Mouse (Mus musculus) CH12.LX (cell line): ENCODE measurements around the gene Nudc. TPM values are rescaled to one million over a fixed set of nuclear protein-coding genes. Genes with fewer than 3 reads are reported as not detected.
A peak's percentile ranks its signal among the peaks of the same experiment; 100 is the strongest.

Experiments used
- DNase-seq: peaks from one replicate; pipeline ENCODE4 v3.0.0-alpha.2; 2013; ENCODE audit errors: extremely low read depth
- H3K27ac ChIP-seq: 2 replicates; pipeline ENCODE4 v1.5.1; 2012; ENCODE audit warnings: low read depth, mild to moderate bottlenecking, control low read depth, moderate library complexity; ENCODE audit not compliant: insufficient read depth
- H3K27me3 ChIP-seq: replicated peaks from 2 replicates; pipeline ENCODE3; 2012; ENCODE audit warnings: inconsistent platforms
- H3K36me3 ChIP-seq, 2 experiments: replicated peaks in 1 of 2; 2 replicates each; pipeline versions ENCODE3 to v1.6.1; 2012; ENCODE audit warnings: inconsistent platforms in 1 of 2, low read length in 1 of 2, mild to moderate bottlenecking in 1 of 2, mixed read lengths in 1 of 2, moderate library complexity in 1 of 2; ENCODE audit not compliant: control insufficient read depth in 1 of 2, insufficient read depth in 1 of 2
- H3K4me1 ChIP-seq, 2 experiments: 2 replicates each; pipeline ENCODE4 v1.6.1; 2012; ENCODE audit warnings: inconsistent platforms in 1 of 2, moderate library complexity in 1 of 2; ENCODE audit not compliant: insufficient read depth in 2 of 2, control insufficient read depth in 1 of 2
- H3K4me2 ChIP-seq: 2 replicates; pipeline ENCODE4 v1.6.1; 2012; ENCODE audit warnings: low read depth, mild to moderate bottlenecking, control low read depth; ENCODE audit not compliant: poor library complexity, insufficient read depth, severe bottlenecking
- H3K4me3 ChIP-seq, 3 experiments: fragments of 150-350 bp in 1 of 3; sonication (generic) in 1 of 3; replicated peaks in 1 of 3; 2 replicates each; pipeline versions ENCODE3 to v1.5.1; 2011 to 2012; ENCODE audit warnings: low read depth in 2 of 3, low read length in 2 of 3, mild to moderate bottlenecking in 2 of 3, moderate library complexity in 2 of 3, control low read depth in 1 of 3, improper control_type of control experiment in 1 of 3, inconsistent platforms in 1 of 3, mixed read lengths in 1 of 3; ENCODE audit not compliant: poor library complexity in 1 of 3
- H3K79me2 ChIP-seq: replicated peaks from 2 replicates; pipeline ENCODE4 v1.6.1; 2012; ENCODE audit warnings: mild to moderate bottlenecking, moderate library complexity; ENCODE audit not compliant: control insufficient read depth, poor library complexity, insufficient read depth, severe bottlenecking; ENCODE audit errors: extremely low read depth
- H3K9ac ChIP-seq: 2 replicates; pipeline ENCODE4 v1.6.1; 2012; ENCODE audit warnings: low read depth, mild to moderate bottlenecking, control low read depth, moderate library complexity; ENCODE audit not compliant: insufficient read depth
- H3K9me3 ChIP-seq: replicated peaks from 2 replicates; pipeline ENCODE3; 2012; ENCODE audit warnings: low read length, inconsistent platforms, mixed read lengths
- CHD2 ChIP-seq: IDR thresholded peaks from 2 replicates; pipeline ENCODE4 v1.6.1; 2011; ENCODE audit warnings: low read length, improper control_type of control experiment
- CTCF ChIP-seq, 2 experiments: IDR thresholded peaks in 1 of 2; conservative IDR thresholded peaks in 1 of 2; 2 replicates each; pipeline ENCODE4 v1.5.1; 2011 to 2012; ENCODE audit warnings: low read depth in 2 of 2, low read length in 2 of 2, improper control_type of control experiment in 1 of 2, inconsistent platforms in 1 of 2, mild to moderate bottlenecking in 1 of 2, moderate library complexity in 1 of 2
- E2F4 ChIP-seq: IDR thresholded peaks from 2 replicates; pipeline ENCODE4 v1.6.1; 2011; ENCODE audit warnings: low read depth, low read length, improper control_type of control experiment; ENCODE audit not compliant: insufficient replicate concordance
- EP300 ChIP-seq: IDR thresholded peaks from 2 replicates; pipeline ENCODE4 v1.6.1; 2011; ENCODE audit warnings: low read length, improper control_type of control experiment
- ETS1 ChIP-seq: conservative IDR thresholded peaks from 2 replicates; pipeline ENCODE4 v1.6.1; 2012; ENCODE audit warnings: low read depth, mild to moderate bottlenecking, inconsistent platforms, low read length, improper control_type of control experiment, moderate library complexity
- GABPA ChIP-seq: IDR thresholded peaks from 2 replicates; pipeline ENCODE4 v1.6.1; 2012; ENCODE audit warnings: low read depth, low read length, improper control_type of control experiment, inconsistent platforms; ENCODE audit not compliant: insufficient replicate concordance
- HCFC1 ChIP-seq: IDR thresholded peaks from 2 replicates; pipeline ENCODE4 v1.6.1; 2012; ENCODE audit warnings: low read depth, mild to moderate bottlenecking, inconsistent platforms, low read length, improper control_type of control experiment
- JUN ChIP-seq: IDR thresholded peaks from 2 replicates; pipeline ENCODE4 v1.6.1; 2011; ENCODE audit warnings: low read depth, mild to moderate bottlenecking, low read length, improper control_type of control experiment, moderate library complexity; ENCODE audit not compliant: insufficient read depth
- JUND ChIP-seq: conservative IDR thresholded peaks from 2 replicates; pipeline ENCODE4 v1.6.1; 2011; ENCODE audit warnings: low read depth, low read length, improper control_type of control experiment
- KAT2A ChIP-seq: IDR thresholded peaks from 2 replicates; pipeline ENCODE4 v1.6.1; 2012; ENCODE audit warnings: low read length, improper control_type of control experiment, inconsistent platforms; ENCODE audit not compliant: insufficient replicate concordance
- MAX ChIP-seq: IDR thresholded peaks from 2 replicates; pipeline ENCODE4 v1.6.1; 2011; ENCODE audit warnings: low read length, improper control_type of control experiment
- MXI1 ChIP-seq: IDR thresholded peaks from 2 replicates; pipeline ENCODE4 v1.6.1; 2011; ENCODE audit warnings: mild to moderate bottlenecking, low read depth, low read length, improper control_type of control experiment
- NELFE ChIP-seq: IDR thresholded peaks from 2 replicates; pipeline ENCODE4 v1.6.1; 2011; ENCODE audit warnings: low read depth, low read length, improper control_type of control experiment
- NRF1 ChIP-seq: IDR thresholded peaks from 2 replicates; pipeline ENCODE4 v1.6.1; 2014; ENCODE audit warnings: low read depth, mild to moderate bottlenecking, inconsistent platforms, low read length, improper control_type of control experiment, moderate library complexity
- PAX5 ChIP-seq: IDR thresholded peaks from 2 replicates; pipeline ENCODE4 v1.6.1; 2012; ENCODE audit warnings: low read length, inconsistent platforms, mixed read lengths
- POLR2AphosphoS2 ChIP-seq: IDR thresholded peaks from 2 replicates; pipeline ENCODE4 v1.6.1; 2011; ENCODE audit warnings: low read depth, low read length, improper control_type of control experiment
- RAD21 ChIP-seq: IDR thresholded peaks from 2 replicates; pipeline ENCODE4 v1.6.1; 2011; ENCODE audit warnings: low read depth, mild to moderate bottlenecking, low read length, improper control_type of control experiment, moderate library complexity
- RCOR1 ChIP-seq: conservative IDR thresholded peaks from 2 replicates; pipeline ENCODE4 v1.6.1; 2012; ENCODE audit warnings: low read depth, mild to moderate bottlenecking, inconsistent platforms, low read length, improper control_type of control experiment
- SMC3 ChIP-seq: IDR thresholded peaks from 2 replicates; pipeline ENCODE4 v1.6.1; 2011; ENCODE audit warnings: low read depth, low read length, improper control_type of control experiment
- TCF12 ChIP-seq: IDR thresholded peaks from 2 replicates; pipeline ENCODE4 v1.6.1; 2014; ENCODE audit warnings: low read depth, mild to moderate bottlenecking, inconsistent platforms, low read length, improper control_type of control experiment
- UBTF ChIP-seq: IDR thresholded peaks from 2 replicates; pipeline ENCODE4 v1.6.1; 2012; ENCODE audit warnings: low read depth, mild to moderate bottlenecking, inconsistent platforms, low read length, improper control_type of control experiment, moderate library complexity
- USF2 ChIP-seq: conservative IDR thresholded peaks from 2 replicates; pipeline ENCODE4 v1.6.1; 2011; ENCODE audit warnings: low read depth, low read length, improper control_type of control experiment
- ZKSCAN1 ChIP-seq: IDR thresholded peaks from 2 replicates; pipeline ENCODE4 v1.6.1; 2012; ENCODE audit warnings: low read depth, inconsistent platforms, low read length, improper control_type of control experiment, borderline replicate concordance
- ZNF384 ChIP-seq: IDR thresholded peaks from 2 replicates; pipeline ENCODE4 v1.6.1; 2012; ENCODE audit warnings: low read depth, low read length, improper control_type of control experiment, inconsistent platforms
- dilution Hi-C: fragments of 300-500 bp; cut with MboI; formaldehyde crosslinking; loops from 2 replicates; pipeline ENCODE4 v1.14.3; 2020; ENCODE audit warnings: low sequenced_read_pairs; ENCODE audit not compliant: extremely low pct_unique_long_range_greater_than_20kb, extremely low pct_ligation_motif_present
- in situ Hi-C: fragments of 300-500 bp; cut with MboI; formaldehyde crosslinking; loops from 3 replicates; pipeline ENCODE4 v1.14.3; 2019; ENCODE audit warnings: low sequenced_read_pairs, low pct_ligation_motif_present, low pct_unique_long_range_greater_than_20kb, mixed read lengths
- polyA plus RNA-seq: library from polyadenylated mRNA; unstranded; fragments of >175 nt; gene quantifications from 2 replicates; pipeline ENCODE4 v1.2.1, GENCODE M21; 2012; ENCODE audit warnings: low read depth; ENCODE audit not compliant: insufficient read length
- total RNA-seq, 2 experiments: library from RNA; depleted of rRNA; stranded (reverse); fragments of 300-350 nt in 1 of 2; fragments of >200 nt in 1 of 2; gene quantifications; 2 replicates each; pipeline ENCODE4 v1.2.3; 2012 to 2014

Gene Nudc
- total and polyA plus RNA-seq, 3 experiments: 199 to 718 (median 408) TPM

GRCm38 (mm10) chr4:133493895-133494294, 51.9 kb downstream of the Nudc start:
- peak overlapping the region; percentile 97 for H3K4me2 ChIP-seq
- H3K36me3 ChIP-seq: no peaks in the 10 kb centered on the region
- dilution Hi-C loops (no loop called here), in situ Hi-C loops (no loop called here)
- H3K79me2 ChIP-seq: no peaks in the 10 kb centered on the region
- peaks cover 80% of the 10 kb centered on the region for H3K27me3 ChIP-seq
- peak; percentile 34 for DNase-seq
- H3K4me1 ChIP-seq: peaks cover 0 to 11% of the 10 kb centered on the region in 2 experiments; a peak in 2 of 4 replicates
- no peak overlapping the region for H3K27ac ChIP-seq
- H3K9ac ChIP-seq: peak overlapping the region; percentile 29; the same call in 1 of the 2 replicates
- no peaks in the 10 kb centered on the region for H3K9me3 ChIP-seq
- H3K4me3 ChIP-seq: peak overlapping the region; percentile 32 to 51 (median 50)
- TF ChIP-seq HCFC1 (no peak), KAT2A (no peak), RCOR1 (no peak), NELFE (no peak), MAX (no peak), JUN (no peak), CHD2 (no peak), NRF1 (no peak), UBTF (no peak), E2F4 (no peak)
- TF ChIP-seq, all 38 proteins: peak for 0

GRCm38 (mm10) chr4:133491800-133492199, 54.0 kb downstream of the Nudc start:
- Histone ChIP-seq H3K9ac (no peak overlapping the region), H3K79me2 (no peaks in the 10 kb centered on the region), H3K27ac (no peak overlapping the region), H3K9me3 (no peaks in the 10 kb centered on the region), H3K4me1 (peaks cover 0 to 11% of the 10 kb centered on the region in 2 experiments; a peak in 2 of 4 replicates), H3K27me3 (peaks cover 80% of the 10 kb centered on the region), H3K36me3 (no peaks in the 10 kb centered on the region), H3K4me2 (no peak overlapping the region), H3K4me3 (no peak overlapping the region)
- in situ Hi-C loops (no loop called here), dilution Hi-C loops (no loop called here)
- no peak for DNase-seq
- TF ChIP-seq UBTF (no peak), NRF1 (no peak), NELFE (no peak)

GRCm38 (mm10) chr4:133489489-133490245, 56.1 kb downstream of the Nudc start:
- Histone ChIP-seq H3K36me3 (no peaks in the 10 kb centered on the region), H3K4me2 (no peak overlapping the region), H3K27me3 (peaks cover 79% of the 10 kb centered on the region), H3K27ac (no peak overlapping the region), H3K79me2 (no peaks in the 10 kb centered on the region), H3K9me3 (no peaks in the 10 kb centered on the region), H3K4me1 (peaks cover 0 to 11% of the 10 kb centered on the region in 2 experiments; a peak in 2 of 4 replicates), H3K4me3 (no peak overlapping the region), H3K9ac (no peak overlapping the region)
- in situ Hi-C loops: no loop called here
- DNase-seq: no peak
- dilution Hi-C loops: no loop called here
- no peak for TF ChIP-seq ETS1
- no peak for TF ChIP-seq SMC3
- no peak for TF ChIP-seq POLR2AphosphoS2
- TF ChIP-seq KAT2A: no peak
- no peak for TF ChIP-seq ZKSCAN1
- no peak for TF ChIP-seq NELFE
- TF ChIP-seq GABPA: no peak
- TF ChIP-seq RAD21: no peak
- TF ChIP-seq ZNF384: no peak
- no peak for TF ChIP-seq CTCF (conservative IDR thresholded peaks at IDR 0.05 in 1 of 2, IDR thresholded peaks at IDR 0.05 in 1 of 2; ENCODE audit: low read depth in 2 of 2, low read length in 2 of 2)
- TF ChIP-seq JUN: no peak
- no peak for TF ChIP-seq EP300
- TF ChIP-seq USF2: no peak
- no peak for TF ChIP-seq MAX
- TF ChIP-seq JUND: no peak
- no peak for TF ChIP-seq MXI1
- no peak for TF ChIP-seq PAX5
- no peak for TF ChIP-seq TCF12
- no peak for TF ChIP-seq CHD2
